Mouse (Mus musculus) liver, adult (tissue): ENCODE results near the gene Nrm.

Experiments used
- GATA4 ChIP-seq: IDR thresholded peaks from 2 replicates; pipeline ENCODE4 v1.6.1; 2014; ENCODE audit warnings: mild to moderate bottlenecking, low read length; ENCODE audit not compliant: insufficient replicate concordance

Nrm gene

DNA sequence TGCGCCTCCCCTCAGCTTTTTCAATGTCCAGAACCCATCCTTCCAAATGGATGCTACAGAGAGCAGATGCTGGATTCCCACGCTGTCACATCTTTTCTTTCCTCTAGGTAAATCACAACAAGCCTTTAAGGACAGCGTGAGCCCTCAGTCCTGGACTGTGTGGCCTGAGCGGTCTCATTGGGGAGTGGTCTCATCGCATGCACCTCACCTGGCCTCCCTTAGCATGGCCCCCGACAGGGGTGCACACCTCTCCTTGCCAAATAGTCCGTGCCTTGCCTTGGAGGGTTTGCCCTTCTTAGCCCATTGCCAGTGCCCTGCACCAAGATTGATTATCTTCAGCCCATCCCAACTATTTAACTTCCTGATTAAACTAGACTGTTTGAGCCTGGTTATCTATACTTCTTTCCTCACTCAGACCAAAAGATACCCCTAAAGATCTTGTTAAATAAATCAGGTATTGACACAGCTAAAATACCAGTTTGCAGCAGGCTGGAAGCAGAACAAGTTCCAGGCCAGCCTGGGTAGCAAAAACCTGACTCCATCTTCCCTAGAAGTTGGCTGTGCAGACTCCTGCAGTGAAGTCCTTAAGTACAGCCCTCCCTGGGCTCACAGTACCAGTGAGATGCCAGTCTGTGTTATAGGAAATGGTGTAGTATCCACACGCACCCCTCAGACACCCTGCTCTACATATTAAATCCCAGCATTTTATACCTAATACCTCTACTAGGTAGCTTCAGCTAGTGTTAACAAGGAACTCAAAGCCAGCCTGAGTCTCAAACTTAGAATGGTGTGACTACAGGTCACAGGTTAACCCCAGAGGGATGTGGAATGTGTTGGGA lies 28.5 kb upstream of the Nrm start:
- TF ChIP-seq GATA4 = no peak

DNA sequence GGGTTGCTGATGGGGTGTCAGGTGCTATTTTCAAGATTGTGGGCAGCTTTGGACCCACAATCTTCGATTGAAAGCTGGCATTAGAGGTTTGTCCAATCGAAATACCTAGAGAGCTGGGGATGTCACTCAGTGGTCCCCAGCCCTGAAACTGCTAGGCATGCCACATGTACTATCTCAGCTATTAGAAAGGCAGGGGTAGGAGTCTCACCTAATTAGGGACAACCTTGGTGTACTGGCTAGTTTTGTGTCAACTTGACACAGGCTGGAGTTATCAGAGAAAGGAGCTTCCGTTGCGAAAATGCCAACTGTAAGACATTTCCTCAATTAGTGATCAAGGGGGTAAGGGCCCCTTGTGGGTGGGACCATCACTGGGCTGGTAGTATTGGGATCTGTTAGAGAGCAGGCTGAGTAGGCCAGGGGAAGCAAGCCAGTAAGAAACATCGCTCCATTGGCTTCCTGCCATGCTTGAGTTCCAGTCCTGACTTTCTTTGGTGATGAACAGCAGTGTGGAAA lies 27.8 kb upstream of the Nrm start:
- no peak for TF ChIP-seq GATA4

DNA sequence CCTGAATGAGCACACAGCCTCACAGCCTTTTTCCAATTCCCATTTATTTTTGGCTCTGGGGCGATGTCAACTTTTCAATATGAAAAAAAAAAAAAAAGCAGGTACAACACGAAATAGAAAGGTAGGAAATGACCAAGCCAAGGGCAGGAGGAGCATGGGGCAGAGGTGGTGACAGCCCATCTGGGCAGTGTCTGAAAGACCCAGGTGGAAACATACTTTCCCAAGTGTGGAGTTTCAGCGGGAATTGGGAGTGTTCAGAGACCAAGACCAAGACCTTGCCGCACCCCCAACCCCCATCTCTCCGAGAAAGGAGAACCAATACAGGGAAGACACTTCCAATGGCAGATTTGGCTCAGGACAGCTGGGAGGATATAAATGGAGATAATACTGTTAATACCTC lies 27.2 kb upstream of the Nrm start:
- no peak for TF ChIP-seq GATA4

DNA sequence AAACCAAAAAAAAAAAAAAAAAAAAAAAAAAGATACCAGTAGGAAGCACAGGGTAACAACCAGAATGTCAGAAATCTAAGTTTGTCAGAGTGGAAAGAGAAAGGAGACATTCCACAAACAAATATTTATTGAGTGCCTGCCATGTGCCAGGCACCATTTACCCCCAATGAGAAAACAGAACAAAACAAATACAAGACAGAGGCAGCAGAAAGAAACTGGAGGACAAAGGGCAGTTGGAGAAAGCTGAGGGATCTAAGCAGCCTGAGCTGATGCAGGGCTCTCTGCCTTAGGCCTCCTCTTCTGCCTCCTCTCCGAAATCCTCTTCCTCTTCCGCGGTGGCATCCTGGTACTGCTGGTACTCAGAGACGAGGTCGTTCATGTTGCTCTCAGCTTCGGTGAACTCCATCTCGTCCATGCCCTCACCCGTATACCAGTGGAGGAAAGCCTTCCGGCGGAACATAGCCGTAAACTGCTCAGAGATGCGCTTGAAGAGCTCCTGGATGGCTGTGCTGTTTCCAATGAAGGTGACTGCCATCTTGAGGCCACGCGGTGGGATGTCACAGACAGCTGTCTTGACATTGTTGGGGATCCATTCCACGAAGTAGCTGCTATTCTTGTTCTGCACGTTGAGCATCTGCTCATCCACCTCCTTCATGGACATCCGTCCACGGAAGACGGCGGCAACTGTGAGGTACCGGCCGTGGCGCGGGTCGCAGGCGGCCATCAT lies 26.3 kb upstream of the Nrm start:
- no peak for TF ChIP-seq GATA4

DNA sequence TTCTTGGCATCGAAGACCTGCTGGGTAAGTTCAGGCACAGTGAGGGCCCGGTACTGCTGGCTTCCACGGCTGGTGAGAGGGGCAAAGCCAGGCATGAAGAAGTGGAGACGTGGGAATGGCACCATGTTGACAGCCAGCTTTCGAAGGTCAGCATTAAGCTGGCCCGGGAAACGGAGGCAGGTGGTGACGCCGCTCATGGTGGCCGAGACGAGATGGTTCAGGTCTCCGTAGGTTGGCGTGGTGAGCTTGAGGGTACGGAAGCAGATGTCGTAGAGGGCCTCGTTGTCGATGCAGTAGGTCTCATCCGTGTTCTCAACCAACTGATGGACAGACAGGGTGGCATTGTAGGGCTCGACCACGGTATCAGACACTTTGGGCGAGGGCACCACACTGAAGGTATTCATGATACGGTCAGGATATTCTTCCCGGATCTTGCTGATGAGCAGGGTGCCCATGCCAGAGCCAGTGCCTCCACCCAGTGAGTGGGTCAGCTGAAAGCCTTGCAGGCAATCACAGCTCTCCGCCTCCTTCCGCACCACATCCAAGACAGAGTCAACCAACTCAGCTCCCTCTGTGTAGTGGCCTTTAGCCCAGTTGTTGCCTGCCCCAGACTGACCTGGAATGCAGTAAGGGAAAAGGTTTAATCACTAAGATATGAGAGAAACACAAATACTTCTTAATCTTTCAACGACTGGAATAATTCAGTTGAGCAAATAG lies 25.5 kb upstream of the Nrm start:
- TF ChIP-seq GATA4 = no peak

DNA sequence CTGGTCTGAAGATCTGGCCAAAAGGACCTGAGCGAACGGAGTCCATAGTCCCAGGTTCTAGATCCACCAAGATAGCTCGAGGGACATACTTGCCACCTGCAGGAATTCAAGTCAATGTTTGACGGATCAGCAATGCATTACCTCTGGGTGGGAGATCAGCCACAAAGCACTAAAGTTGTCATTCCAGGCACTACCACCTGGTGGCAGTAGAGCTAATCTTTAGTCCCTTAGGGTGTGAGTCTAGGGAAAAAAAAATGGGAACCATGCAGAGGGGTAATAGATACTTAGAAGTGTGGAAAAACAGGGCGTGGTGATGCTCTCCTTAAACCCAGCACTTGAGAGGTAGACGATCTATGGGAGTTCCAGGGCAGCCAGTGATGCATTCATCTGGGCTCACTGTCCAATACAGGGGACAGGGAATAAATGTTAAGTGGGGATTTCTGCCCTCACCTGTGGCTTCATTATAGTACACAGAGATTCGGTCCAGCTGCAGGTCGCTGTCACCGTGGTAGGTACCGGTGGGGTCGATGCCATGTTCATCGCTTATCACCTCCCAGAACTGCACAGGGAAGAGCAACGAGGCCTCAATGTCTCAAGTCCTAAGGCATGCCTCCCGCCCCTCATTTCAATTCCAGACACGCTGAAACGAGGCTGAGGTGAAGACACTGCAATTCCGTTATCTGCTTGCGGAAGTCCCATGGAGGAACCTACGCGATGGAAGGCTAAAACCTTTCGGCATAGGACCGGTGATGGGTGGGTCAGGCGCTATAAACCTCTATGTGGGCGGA lies 24.7 kb upstream of the Nrm start:
- TF ChIP-seq GATA4 = no peak

DNA sequence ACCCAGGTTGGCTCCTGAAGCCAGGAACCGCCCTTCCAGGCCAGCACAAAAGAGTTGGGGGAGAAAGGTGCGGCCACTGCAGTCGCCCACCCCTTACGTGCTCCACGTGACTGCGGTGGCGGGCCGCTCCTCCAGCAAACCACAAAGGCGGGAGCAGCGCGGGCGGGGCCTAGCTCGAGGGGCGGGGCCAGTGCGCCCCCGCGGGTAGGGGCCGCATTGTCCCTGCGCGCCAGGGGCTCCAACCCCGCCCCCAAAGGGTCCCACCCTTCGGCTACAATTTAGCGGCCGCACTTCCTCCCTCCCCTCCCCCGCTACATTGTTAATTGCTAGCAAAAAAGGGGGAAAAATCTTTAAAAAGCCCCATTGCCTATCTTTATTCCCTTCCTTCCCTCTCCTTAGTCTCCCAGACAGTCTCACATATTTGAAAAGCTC lies 24.1 kb upstream of the Nrm start:
- TF ChIP-seq GATA4 = no peak

DNA sequence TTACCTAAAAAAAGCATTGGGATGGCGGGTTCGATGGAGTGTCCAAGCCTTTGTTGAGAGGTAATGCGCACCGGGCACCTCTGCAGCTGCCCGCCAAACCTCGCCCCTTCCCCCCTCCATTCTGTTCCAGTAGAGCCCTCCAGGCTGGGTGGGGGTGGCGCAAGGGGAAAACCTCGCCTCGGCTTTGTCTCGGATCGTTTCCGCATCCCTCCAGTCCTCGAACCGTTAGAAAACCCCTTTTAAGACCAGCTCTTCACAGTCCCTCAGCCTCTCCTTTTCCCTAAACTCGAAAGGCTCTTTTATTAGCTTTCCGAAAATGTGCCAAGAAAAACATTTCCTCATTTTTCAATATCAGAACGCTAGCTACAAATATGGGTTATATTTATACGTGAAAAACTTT lies 23.6 kb upstream of the Nrm start:
- no peak for TF ChIP-seq GATA4

DNA sequence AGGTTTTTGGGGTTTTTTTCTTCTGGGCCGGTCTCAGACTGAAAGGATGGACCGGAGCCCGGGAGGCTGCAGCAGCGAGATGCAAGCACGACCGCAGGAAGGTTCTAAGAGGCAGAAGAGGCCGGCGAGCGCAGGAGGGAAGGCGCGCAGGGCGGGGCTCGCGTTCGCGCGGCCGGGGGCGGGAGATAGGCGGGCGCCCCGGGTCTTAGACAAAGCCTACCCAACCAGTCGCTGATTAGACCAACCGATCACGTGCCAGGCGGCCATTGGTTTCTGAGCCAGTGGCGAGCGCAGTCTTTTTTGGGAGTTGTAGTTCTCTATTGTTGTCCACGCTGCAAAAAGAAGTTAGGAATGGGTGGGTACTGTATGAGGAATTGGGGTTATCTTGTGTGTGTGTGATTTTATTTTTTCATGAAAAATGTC lies 23.0 kb upstream of the Nrm start, which contains the start of gene Tubb5:
TSS of gene Tubb5 (minus strand) at position 185 of the 423 bp plus-strand sequence.
- peak; percentile 86; the same call in 1 of the 2 replicates for TF ChIP-seq GATA4

DNA sequence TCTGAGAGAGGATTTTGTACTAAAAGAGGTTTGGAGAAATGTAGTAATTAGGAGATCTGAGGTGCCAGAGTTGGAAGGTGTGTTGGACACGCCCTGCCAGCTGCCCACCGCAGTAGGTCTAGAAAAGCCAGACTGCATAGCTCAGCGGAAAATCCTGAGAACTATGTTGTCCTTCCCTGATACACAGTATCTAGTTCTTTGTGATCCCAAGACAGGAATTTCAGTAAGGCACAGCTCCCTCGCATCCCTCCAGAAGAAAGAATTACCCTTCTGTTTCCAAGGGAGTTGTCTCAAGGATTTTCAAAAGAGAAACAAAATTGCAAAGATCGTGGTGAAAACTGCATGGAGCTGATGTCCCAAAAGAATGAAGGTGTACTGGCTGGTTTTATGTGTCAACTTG lies 22.5 kb upstream of the Nrm start:
- no peak for TF ChIP-seq GATA4

DNA sequence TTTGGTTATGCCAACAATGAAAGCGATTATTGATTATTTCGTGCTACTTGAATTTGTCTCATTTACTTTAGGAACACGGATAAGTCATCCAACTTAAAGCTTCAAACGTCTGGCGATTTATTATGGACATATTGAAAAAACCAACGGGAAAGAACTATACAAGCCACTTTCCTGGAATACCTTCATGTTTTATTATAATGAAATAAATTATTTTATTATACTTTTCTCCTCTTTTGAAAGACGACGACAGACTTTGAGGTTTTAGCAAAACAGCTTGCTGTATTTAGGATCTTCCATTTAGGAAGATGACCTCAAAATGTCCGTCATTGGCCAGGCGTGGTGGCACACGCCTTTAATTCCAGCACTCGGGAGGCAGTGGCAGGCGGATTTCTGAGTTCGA lies 20.6 kb upstream of the Nrm start:
- TF ChIP-seq GATA4 = no peak

DNA sequence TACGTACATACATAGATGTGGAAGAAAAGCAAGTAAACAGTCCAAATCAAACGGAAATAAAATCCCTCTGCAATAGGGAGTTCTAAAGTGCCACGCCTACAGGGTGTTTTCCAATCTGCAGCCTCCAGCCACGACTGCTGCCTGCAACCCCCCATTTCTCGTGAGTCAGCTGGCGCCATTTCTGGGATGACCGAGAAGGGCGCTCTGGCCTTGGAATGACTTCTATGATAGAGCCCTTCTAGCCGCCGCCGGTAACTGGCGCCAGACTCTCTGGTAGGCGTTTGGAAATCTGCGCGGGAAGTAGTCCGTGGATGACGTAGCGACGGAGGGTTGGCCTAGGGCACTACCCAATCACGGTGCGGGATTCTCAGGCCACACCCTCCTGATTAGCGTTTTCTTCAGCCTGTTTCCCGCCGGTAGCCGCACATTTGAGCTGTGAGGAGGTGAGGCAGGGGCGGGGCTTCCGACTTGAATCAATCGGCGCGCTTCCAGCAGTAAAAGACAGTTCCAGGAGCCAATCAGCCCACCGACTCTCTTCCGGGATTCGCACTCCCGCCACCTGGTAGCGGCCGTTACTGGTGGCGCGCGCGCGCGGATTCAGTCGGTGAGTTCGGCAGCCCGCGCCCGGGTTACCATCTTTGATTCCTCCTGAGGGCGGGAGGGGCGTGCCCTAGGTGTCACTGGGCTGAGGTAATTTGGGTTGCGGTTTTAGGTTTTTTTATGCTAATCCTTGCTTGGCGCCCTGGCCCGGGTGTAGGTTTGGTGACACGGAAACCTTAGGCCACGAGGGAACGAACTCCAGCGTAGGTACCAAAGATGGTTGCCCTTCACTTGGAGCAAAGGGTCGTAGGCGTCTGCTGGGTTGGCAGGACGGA lies 19.8 kb upstream of the Nrm start, which contains the start of gene Mdc1:
TSS of gene Mdc1 (plus strand) at position 440 of the 875 bp plus-strand sequence.
- TF ChIP-seq GATA4 = 0 out of 2 replicates have a peak, but pooled peaks have one; percentile 46

DNA sequence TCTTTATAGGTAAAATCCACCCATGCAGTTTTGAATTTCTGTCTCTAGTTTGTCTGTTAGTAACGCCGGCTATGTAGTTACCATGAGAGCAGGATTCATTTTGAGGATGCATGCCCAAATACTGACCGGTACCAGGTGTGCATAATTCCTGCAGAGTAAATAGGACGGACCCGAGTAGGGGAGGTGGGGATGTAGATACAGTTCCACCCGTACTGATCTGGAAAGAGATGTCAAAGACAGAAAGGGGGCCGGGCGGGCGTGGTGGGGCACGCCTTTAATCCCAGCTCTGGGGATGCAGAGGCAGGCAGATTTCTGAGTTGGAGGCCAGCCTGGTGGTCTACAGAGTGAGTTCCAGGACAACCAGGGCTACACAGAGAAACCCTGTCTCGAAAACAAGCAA lies 19.1 kb upstream of the Nrm start:
- no peak for TF ChIP-seq GATA4

DNA sequence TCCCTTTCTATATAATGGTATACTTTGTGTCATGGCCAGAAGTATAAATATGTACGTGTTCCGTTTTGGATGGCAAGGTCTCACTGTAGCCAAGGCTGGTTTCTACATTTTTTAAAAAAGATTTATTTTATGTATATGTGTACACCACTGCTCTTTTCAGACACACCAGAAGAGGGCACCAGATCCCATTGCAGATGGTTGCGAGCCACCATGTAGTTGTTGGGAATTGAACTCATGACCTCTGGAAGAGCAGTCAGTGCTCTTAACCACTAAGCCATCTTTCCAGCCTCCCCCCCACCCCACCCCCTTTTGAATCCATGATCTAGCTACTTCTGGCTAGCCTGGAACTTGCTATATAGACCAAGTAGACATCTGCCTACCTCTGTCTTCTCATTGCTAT lies 17.6 kb upstream of the Nrm start:
- TF ChIP-seq GATA4 = no peak
